Comparison of ENCODE assay signal across 21 mouse cellular contexts in the genomic region with DNA sequence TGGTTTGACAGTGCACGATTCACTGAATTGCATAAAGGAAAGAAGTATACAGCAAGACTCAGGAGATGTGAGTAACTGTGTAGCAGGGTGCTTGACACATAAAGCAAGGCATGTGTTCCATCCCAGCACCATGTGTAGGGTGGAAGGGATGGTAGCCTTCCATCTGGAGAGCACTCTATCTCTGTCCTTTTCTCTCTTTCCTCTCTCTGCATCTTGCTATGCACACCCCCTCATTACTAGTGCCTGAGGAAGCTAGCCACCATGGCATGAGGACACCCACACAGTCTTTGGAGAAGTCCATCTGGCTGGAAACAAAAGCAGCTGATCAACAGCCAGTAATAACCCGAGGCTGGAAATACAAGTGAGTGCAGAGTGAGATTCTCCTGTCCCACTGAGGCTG. TPM values are rescaled to one million over a fixed set of nuclear protein-coding genes. Genes with fewer than 3 reads are reported as not detected.
DNase-seq lines count a peak whose midpoint lies in the region; ATAC-seq lines count a peak whose summit lies in the region.
"Had no signal": no experiment of that assay in that cellular context is flagged by ENCODE, and none has a peak within 500 bp of the region (broad histone marks: within the 10 kb centered on the region; RNA-seq: fewer than 3 reads in every experiment).

No protein-coding gene starts in this region.

- intact Hi-C loops in left cerebral cortex, postnatal 10 days (cut with DNase I) = loop anchor here (5.0 kb wide), 2 partner anchors 671 to 766 kb away; no protein-coding TSS in a partner anchor

- DNase-seq in frontal cortex, postnatal 36 days (ENCODE audit: low spot score in 2 of 2) = peak; percentile 24 to 54
- DNase-seq in frontal cortex, postnatal 25 days (ENCODE audit: low spot score in 2 of 2) = no peak
- peak; percentile 26 for DNase-seq in left cerebral cortex, adult 11 months (ENCODE audit: low spot score)
- no peak for DNase-seq in left cerebral cortex, postnatal 10 days (ENCODE audit: extremely low spot score in 1 of 2, low spot score in 2 of 2)
- peak; percentile 16 for DNase-seq in right cerebral cortex, postnatal 25 days
- DNase-seq in kidney, postnatal 25 days = no peak
- DNase-seq: adrenal gland, postnatal 36 days; cerebellum, adult 11-12 months; cerebellum, postnatal 10 days; gastrocnemius, postnatal 10 days; heart, postnatal 14 days; kidney, adult 11 months; kidney, postnatal 4 days; lung, adult 18-20 months; lung, postnatal 10 days; thymus, adult 2 months had no signal

- ATAC-seq in erythroblast, adult 5-6 weeks (replicated peaks; ENCODE audit: low FRiP score, poor library complexity, severe bottlenecking) = 0 out of 2 replicates have a peak, but pooled peaks have one; percentile 14
- ATAC-seq: CD4-positive, CD25-positive, alpha-beta regulatory T cell, adult 4 months; forebrain, embryonic 16.5 days; liver, embryonic 12.5 days; midbrain, embryonic 13.5 days had no signal

RNA-seq across cellular contexts. Expression of a gene that starts 8.6 kb away (rescaled TPM):
- total RNA-seq in left cerebral cortex, postnatal 10 days (2021) = 10 to 100 TPM; 42.2 to 44.8 TPM
- 42.7 and 44.9 TPM in 2 replicates for total RNA-seq in erythroblast, adult 5-6 weeks (2015; ENCODE audit: low replicate concordance)
- 172 and 196 TPM in 2 replicates for total RNA-seq in erythroblast, adult 5-6 weeks (2017; ENCODE audit: low replicate concordance)

RNA-seq across cellular contexts. Expression of a gene that starts 25.7 kb away (rescaled TPM):
- 10 to 100 TPM; 29.5 to 30.6 TPM for total RNA-seq in left cerebral cortex, postnatal 10 days (2021)
- total RNA-seq in erythroblast, adult 5-6 weeks (2015; ENCODE audit: low replicate concordance) = 1.3 TPM in 1 of 2 replicates, not detected in the other
- total RNA-seq in erythroblast, adult 5-6 weeks (2017; ENCODE audit: low replicate concordance) = 1.3 and 2.5 TPM in 2 replicates

Comparison
In these comparisons a context has a peak if more than half of its experiments do, and no peak if none do; other contexts are left out.
1. DNase-seq: peak in frontal cortex, postnatal 36 days (2 of 2), left cerebral cortex, adult 11 months (single experiment) and right cerebral cortex, postnatal 25 days (single experiment); none in frontal cortex, postnatal 25 days (0 of 2), left cerebral cortex, postnatal 10 days (0 of 2) and kidney, postnatal 25 days (0 of 2).
2. RNA of a gene that starts 25.7 kb away (total RNA-seq): 29.5 to 30.6 TPM in left cerebral cortex, postnatal 10 days; 1.3 to 2.5 TPM in erythroblast, adult 5-6 weeks; every median in the first group is over 4 times any median in the second.